Mouse (Mus musculus) splenic B cell, adult 2 months (primary cell): Measurements from ENCODE around the gene Kctd6.
"Not testable (repeated sequence)": the region's sequence is repeated elsewhere in the genome, so short reads cannot be mapped to it uniquely, and the experiment has no call there.

Source experiments
- DNase-seq: peaks from one replicate; pipeline ENCODE4 v3.0.0-alpha.2; 2011; ENCODE audit warnings: low read depth, low spot score
- H3K27me3 ChIP-seq: 2 replicates; pipeline ENCODE4 v1.6.1; 2012; ENCODE audit warnings: mild to moderate bottlenecking, low read length, moderate library complexity, mixed read lengths; ENCODE audit not compliant: control insufficient read depth, poor library complexity, insufficient read depth, severe bottlenecking
- H3K36me3 ChIP-seq: 2 replicates; pipeline ENCODE4 v1.6.1; 2012; ENCODE audit warnings: mild to moderate bottlenecking, low read length, moderate library complexity, mixed read lengths; ENCODE audit not compliant: control insufficient read depth, poor library complexity, insufficient read depth, severe bottlenecking

Gene Kctd6

DNA sequence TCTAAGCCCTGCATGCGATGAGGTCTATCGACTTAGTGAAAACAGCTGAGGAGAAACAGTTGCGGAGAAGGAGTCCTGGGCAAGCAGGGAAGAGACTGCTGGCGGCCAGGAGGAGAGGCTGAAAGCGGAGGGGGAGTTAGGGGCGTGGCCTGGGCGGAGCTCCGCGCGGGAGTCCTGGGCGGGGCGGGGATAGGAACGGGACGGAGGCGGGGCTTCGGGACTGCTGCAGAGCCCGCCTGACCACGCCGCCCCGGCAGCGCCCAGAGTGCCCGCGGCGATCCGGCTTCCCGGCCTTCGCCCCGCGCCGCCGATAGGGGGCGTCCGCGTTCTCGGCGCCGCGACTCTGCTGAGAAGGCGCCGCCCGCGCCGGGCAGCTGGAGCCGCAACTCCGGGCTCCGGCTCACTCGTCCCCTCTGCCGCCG lies at the start of gene Kctd6:
TSS of gene Kctd6 (plus strand) at position 338 of the 422 bp plus-strand sequence.
- H3K36me3 ChIP-seq, result no peaks in the 10 kb centered on the region
- no peaks in the 10 kb centered on the region for H3K27me3 ChIP-seq
- DNase-seq, result peak; percentile 97

DNA sequence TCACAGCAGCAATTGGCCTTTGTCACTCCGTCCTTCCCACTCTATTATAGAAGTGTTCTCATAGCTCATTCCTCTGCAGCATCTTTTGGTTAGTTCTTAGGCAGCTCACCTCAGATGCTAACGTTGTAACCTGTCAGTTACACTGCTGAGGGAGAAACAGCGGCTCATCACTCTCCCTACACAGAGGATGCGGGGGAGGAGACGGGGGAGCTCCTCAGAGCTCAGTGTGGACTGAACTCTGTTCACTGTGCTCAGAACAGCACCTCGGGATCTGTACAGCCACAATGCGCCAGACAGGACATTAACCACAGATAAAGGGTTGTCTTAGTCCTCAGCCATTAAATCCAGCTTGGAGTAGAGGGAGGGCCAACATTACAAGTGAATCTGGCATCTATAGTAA lies 49.5 kb upstream of the Kctd6 start:
- DNase-seq, result no peak
- Histone ChIP-seq H3K27me3 (no peaks in the 10 kb centered on the region), H3K36me3 (peaks cover 45% of the 10 kb centered on the region)

DNA sequence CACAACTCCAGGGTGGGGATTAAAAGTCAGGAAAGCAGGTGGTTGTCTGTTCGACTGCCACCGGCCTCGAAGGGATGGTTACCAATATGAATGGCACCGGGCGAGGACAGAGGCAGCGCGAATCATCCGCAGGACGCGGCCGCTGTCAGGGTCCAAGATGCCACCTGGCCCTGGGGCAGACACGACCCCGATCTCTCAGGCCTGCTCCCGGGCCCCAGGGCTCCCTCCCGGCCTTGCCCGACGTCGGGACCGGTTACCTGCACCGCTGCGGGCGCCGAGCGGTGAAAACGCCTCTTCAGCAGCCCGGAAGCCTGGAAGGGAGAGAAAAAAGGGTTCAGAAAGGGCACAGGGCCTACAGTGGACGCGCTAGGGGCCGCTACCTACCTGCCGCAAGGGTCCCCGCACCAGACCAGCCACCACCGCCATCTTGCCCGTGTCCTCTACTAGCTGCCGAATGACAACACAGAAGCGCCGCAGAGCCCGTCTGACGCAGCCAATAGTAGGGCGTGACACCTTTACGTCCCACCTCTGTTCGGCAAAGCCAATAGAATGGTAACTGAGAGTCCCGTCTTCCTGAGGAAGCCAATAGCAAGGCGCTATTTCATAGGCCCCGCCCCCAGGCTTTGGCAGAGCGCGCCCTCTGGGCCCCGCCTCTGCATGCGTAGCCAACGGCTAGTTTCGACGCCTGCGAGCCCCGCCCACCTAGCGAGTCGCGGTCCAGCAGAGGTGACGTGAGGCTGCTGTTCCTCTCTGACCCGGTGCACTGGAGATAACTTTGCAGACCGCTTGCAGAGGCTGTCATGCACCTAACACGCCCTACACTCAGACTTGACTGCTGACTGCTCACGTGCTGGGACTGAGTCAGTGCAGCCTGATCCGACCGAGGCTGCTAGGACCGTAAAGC lies 41.2 kb upstream of the Kctd6 start, which contains the start of gene Pdhb:
TSS of gene Pdhb (minus strand) at position 519 of the 904 bp plus-strand sequence.
- no peaks in the 10 kb centered on the region for H3K27me3 ChIP-seq
- DNase-seq, result peak; percentile 99
- peaks cover 12% of the 10 kb centered on the region for H3K36me3 ChIP-seq

DNA sequence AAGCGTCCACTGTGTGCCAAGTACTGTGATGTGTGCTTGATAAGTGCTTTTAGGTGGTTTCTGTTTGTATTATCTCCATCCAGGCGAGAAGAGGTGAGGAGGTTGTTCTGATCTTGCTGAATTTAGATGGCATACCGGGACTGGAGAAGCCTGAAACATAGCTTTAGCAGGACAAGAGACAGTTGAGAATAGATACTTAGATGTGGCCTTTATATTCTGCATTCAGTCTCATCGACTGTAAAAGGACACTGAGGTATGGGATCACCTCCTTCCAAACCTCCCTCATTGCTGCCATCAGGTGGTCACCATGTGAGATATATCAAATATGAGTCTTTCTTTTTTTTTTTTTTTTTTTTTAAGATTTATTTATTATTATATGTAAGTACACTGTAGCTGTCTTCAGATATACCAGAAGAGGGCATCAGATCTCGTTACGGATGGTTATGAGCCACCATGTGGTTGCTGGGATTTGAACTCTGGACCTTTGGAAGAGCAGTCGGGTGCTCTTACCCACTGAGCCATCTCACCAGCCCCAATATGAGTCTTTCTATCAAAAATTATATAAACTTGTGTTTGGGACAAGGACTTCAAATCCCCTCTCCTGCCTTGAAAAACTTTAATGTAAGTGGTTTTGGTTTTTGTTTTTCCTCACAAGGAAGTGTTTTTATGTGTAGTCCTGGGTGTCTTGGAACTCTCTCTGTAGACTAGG lies 40.2 kb upstream of the Kctd6 start:
- not testable (repeated sequence) for H3K36me3 ChIP-seq, H3K27me3 ChIP-seq
- DNase-seq, result peak; percentile 84

DNA sequence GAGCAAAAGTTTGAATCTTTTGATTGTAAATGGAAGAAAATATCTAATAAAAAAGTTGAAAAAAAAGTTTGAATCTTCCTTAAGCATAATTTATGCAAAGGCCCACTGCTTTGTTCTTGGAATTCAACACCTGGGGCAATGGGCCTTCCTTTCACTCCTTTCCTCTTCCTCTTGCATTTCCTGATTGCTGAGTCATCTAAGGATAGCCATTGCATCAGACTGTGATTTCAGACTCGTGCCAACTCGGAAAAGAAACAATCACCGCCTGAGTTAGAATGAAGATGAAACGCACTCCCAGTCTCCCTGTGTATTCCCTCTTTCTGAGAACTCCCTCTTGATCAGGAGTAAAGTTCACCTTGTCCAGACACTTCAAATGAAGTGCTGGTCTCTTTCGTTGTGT lies 39.3 kb upstream of the Kctd6 start:
- no peak for DNase-seq
- H3K36me3 ChIP-seq, result peaks cover 2% of the 10 kb centered on the region; the same call in 1 of the 2 replicates

DNA sequence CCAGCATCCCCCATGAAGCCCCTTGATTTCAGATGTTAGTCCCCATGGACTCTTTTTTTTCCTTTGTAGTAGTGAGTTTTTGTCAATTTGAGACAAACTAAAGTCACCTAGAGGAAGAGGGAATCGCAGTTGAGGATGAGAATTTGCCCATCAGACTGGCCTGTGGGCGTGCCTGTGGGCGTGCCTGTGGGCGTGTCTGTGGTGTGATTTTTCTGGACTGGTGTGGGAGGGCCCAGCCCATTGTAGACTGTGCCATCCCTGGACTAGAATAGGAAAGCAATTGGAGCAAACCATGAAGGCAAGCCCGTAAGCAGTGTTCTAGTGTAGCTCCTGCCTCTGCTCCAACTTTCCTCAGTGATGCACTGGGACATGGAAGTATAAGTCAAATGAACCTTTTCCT lies 37.7 kb upstream of the Kctd6 start:
- Histone ChIP-seq H3K27me3 (no peaks in the 10 kb centered on the region), H3K36me3 (no peaks in the 10 kb centered on the region)
- no peak for DNase-seq

More for the DNA sequence above, 39.3 kb upstream of the Kctd6 start:
- H3K27me3 ChIP-seq, result no peaks in the 10 kb centered on the region

DNA sequence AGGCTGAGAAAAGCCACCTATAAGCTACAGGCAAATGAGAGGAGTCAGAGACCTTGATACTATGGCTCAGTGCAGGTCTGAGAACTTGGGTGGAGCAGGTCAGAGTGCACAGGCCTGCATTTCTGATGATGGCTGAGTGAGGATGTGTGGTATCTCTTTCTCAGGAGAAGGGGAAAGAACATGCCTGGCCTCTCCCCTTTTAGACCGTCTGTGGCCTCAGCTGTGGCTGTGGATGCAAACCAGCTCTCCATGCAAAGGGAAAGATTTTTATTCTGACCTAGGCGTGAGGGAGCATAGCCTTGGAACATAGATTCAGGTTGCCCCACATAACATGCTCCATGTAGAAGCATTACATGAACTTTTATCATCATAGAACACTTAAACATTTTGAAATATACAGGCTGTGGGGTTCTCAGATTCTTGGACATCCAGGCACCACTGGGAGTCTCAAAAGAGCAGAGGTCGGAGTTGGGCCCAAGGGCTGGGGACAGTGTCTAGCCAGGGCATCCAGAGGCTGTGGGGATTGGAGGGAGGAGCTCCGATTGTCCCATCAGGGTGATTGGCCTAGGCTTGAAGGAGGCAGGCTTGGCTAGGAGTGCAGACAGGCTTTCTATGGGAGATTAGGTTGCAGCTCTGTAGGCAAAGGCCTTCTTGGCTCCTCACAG lies 33.4 kb upstream of the Kctd6 start:
- H3K27me3 ChIP-seq, result no peaks in the 10 kb centered on the region
- no peaks in the 10 kb centered on the region for H3K36me3 ChIP-seq
- DNase-seq, result no peak

DNA sequence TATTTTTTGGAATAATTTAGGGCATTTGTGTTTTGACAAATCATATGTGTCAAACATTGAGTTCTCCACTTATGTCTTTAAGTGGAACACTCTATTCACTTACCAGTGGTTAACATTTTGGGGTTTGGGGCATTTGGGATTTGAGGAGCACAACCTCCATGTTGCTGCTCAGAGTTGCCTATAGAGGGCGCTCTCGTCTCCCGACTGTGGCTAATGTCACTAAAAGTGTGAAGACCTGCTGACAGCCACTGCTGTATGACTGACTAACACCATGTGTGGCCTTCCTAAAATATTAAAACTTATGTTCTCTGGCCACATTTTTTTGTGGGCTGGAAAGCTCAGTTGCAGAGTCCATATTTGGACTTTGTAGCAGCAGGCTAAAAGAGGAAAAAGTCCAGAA lies 30.6 kb upstream of the Kctd6 start:
- DNase-seq, result no peak

DNA sequence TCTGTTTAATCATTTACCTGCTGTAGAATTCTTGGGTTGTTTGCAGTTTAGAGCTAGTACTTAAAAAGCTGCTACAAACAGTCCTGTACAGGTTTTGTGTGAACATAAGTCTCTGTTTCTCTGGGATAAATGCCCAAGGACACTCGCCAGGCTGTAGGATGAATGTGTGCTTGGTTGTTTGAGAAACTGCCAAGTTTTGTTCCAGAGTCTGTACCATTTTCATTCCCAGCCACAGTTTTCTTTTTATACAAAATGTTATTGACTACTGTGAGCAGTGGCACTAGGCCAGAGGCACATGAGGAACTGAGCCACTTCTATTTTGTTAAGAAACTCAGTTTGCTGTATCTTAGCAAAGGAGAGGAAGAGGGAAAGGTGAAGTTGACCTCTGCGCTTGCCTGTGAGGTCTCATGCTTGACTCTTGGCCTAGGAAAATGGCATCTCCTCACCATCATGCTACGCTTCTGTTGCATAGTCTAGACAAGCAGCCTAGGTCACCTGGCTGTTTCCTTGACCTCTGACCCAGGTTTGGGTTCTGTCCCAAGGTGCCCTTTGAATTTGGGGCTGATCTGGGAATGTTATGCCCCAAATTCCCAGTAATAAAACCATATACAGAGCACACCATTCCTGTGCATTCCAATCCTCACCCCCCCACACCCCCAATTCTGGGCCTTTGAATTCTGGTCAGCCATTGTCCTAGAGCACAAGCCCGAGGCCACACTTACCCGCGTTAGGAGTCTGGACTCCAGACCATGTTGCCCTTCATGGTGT lies 27.5 kb upstream of the Kctd6 start:
- DNase-seq, result no peak
- no peaks in the 10 kb centered on the region for H3K36me3 ChIP-seq
- no peaks in the 10 kb centered on the region for H3K27me3 ChIP-seq

More for the DNA sequence above, 30.6 kb upstream of the Kctd6 start:
- Histone ChIP-seq H3K27me3 (no peaks in the 10 kb centered on the region), H3K36me3 (no peaks in the 10 kb centered on the region)

DNA sequence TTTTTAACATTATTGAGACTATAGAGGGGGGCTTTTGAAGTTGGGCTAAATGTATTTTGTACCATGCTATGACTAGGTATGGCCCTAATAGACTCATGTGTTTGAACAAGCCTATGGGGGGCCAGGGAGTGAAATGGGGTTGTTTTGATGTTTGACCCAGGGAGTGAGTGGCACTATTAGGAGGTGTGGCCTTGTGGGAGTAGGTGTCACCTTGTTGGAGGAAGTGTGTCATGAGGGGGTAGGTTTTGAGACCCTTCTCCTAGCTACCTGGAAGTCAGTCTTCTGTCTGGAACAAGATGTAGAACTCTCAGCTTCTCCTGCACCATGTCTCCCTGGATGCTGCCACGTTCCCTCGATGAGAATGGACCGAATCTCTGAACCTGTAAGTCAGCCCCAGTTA lies 23.4 kb upstream of the Kctd6 start:
- Histone ChIP-seq H3K27me3 (no peaks in the 10 kb centered on the region), H3K36me3 (no peaks in the 10 kb centered on the region)
- DNase-seq, result no peak

DNA sequence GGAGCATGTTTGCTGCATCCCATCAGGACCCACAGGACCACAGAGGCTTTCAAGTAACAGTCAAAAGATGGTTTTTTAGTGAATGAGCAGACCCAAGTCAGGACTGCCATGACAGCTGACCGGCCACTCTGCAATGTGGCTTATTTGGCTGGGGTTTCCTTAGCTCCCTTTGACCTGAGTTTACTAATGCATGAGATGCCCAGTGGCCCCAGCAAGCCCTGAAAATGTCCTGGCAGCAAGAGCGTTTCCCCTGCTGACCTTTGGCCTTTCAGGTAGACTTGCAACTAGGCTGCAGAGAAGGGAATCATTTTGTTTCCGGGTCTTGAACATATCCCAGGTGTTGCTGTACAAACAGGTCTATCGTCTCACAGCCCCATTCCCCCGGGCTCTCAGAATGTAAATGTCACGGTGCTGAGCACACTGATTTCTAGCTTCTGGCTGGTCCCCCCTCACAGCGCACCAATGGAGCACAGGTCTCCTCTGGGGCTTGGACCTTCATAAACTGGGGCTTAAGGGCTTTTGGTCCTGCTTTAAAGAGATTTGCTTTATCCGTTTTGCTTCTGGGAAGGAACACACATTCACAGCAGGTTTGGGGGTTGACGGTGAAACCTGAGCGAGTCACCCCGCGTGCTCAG lies 22.5 kb upstream of the Kctd6 start:
- no peaks in the 10 kb centered on the region for H3K27me3 ChIP-seq
- H3K36me3 ChIP-seq, result no peaks in the 10 kb centered on the region
- DNase-seq, result no peak

DNA sequence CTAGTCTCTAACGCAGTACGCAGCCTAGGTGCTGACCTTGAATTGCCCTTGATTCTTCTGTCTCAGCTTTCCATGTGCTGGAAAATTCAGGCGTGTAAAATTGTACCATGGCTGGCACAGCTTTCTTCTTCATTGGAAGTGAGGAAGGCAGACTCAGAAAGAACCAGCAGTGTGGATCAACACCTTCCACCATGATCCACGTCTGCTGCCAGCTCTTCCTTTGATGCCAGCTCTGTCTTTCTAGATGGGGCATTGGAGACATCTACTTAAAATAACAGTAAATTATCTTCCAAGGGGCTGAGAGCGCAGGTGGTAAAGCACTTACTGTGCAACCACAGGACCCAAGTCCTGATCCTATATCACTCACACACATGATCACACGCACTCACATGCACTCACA lies 21.2 kb upstream of the Kctd6 start:
- H3K36me3 ChIP-seq, result no peaks in the 10 kb centered on the region
- H3K27me3 ChIP-seq, result no peaks in the 10 kb centered on the region
- no peak for DNase-seq

DNA sequence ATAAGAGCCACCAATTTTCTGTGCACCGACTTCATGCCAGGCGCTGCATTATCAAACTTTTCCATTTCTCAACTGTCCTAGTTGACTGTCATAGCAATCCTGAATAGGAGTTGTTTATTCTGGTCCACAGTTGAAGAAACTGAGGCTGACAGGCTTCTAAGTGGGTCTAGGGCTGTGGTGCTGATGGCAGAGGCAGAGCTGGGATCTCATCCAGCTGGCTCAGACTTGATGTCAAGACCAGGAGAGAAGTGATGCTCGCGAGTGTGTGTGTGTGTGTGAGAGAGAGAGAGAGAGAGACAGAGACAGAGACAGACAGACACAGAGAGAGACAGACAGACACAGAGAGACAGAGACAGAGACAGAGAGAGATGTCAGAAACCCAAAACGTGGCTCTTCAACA lies 13.2 kb upstream of the Kctd6 start:
- no peaks in the 10 kb centered on the region for H3K36me3 ChIP-seq
- no peaks in the 10 kb centered on the region for H3K27me3 ChIP-seq
- DNase-seq, result no peak

DNA sequence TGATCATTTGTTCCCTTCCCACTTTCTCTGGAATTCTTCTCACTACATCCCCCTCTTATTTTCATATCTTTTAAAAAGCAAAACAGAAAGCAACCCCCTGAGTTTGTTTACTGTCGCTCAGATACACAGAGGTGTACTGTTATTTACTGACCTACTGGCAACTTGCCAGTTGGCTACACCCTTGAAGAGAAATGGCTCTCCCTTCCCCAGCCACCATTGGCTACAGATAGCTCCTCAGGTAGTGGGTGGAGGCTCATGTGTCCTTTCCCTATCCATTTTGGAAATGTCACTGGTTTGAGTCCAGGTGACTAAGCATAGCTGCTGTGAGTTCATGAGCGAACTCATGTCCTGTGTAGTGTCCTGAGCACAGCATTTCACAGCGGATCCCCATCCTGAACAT lies 12.2 kb upstream of the Kctd6 start:
- Histone ChIP-seq H3K36me3 (no peaks in the 10 kb centered on the region), H3K27me3 (no peaks in the 10 kb centered on the region)
- DNase-seq, result no peak
